Comparison of ENCODE assay signal across 9 mouse cellular contexts in genomic region chr17:28517441-28517955, GRCm38 (mm10). TPM values are rescaled to one million over a fixed set of nuclear protein-coding genes. Genes with fewer than 3 reads are reported as not detected.
DNase-seq lines count a peak whose midpoint lies in the region; ATAC-seq and TF ChIP-seq lines count a peak whose summit lies in the region.
"Had no signal": no experiment of that assay in that cellular context is flagged by ENCODE, and none has a peak within 500 bp of the region (broad histone marks: within the 10 kb centered on the region; RNA-seq: fewer than 3 reads in every experiment).

TSS of gene Fkbp5 (minus strand) at chr17:28517527.

- peak; percentile 71 for DNase-seq in MEL (ENCODE audit: low read depth, low spot score)
- peak; percentile 92 for DNase-seq in gastrocnemius, adult 2 months
- DNase-seq in left cerebral cortex, adult 8-10 months (ENCODE audit: low spot score in 2 of 2) = no peak
- DNase-seq in lung, postnatal 36 days = peak; percentile 87
- peak; percentile 85 for DNase-seq in retina, postnatal 1 day
- no peak for DNase-seq in B cell, adult 2 months

- TF ChIP-seq CTCF in MEL (IDR thresholded peaks at IDR 0.05 in 2 of 3, conservative IDR thresholded peaks at IDR 0.05 in 1 of 3; ENCODE audit: control insufficient read depth in 1 of 3, insufficient read depth in 1 of 3, low read depth in 2 of 3, low read length in 3 of 3, poor library complexity in 1 of 3, severe bottlenecking in 1 of 3) = no peak
- TF ChIP-seq CTCF in bone marrow macrophage, adult 2 months (IDR thresholded peaks at IDR 0.05; ENCODE audit: low read depth, low read length) = no peak
- TF ChIP-seq CTCF in gastrocnemius, adult 2 months (IDR thresholded peaks at IDR 0.05) = no peak

- no peak for TF ChIP-seq RAD21 in MEL (IDR thresholded peaks at IDR 0.05; ENCODE audit: low read depth, low read length)

- no peak for TF ChIP-seq EP300 in MEL (IDR thresholded peaks at IDR 0.05; ENCODE audit: low read depth in 1 of 2, low read length in 2 of 2)

- H3K9ac ChIP-seq in MEL (ENCODE audit: control insufficient read depth, low read depth, low read length, poor library complexity, severe bottlenecking) = peak within 1 kb of the TSS; percentile 75
- H3K9ac ChIP-seq in hindbrain, embryonic 12.5 days = peak within 1 kb of the TSS; percentile 61

- peak within 1 kb of the TSS; percentile 80 for H3K4me2 ChIP-seq in hindbrain, embryonic 12.5 days (replicated peaks)

- H3K9me3 ChIP-seq in MEL (replicated peaks; ENCODE audit: insufficient read depth, low read length) = no peaks in the 10 kb centered on the region
- no peaks in the 10 kb centered on the region for H3K9me3 ChIP-seq in hindbrain, embryonic 12.5 days (replicated peaks)

- peak within 1 kb of the TSS; percentile 52 to 87 for H3K4me3 ChIP-seq in MEL (ENCODE audit: control insufficient read depth in 1 of 2, insufficient read depth in 1 of 2, low read depth in 2 of 2, low read length in 2 of 2)
- H3K4me3 ChIP-seq in bone marrow macrophage, adult 2 months (ENCODE audit: insufficient read depth, low read length) = peak within 1 kb of the TSS; percentile 56
- peak within 1 kb of the TSS; percentile 73 for H3K4me3 ChIP-seq in gastrocnemius, adult 2 months
- H3K4me3 ChIP-seq in hindbrain, embryonic 12.5 days = peak within 1 kb of the TSS; percentile 44
- H3K4me3 ChIP-seq: erythroblast, embryonic 14.5 days had no signal

- WGBS in hindbrain, embryonic 12.5 days = 3% methylated on average over 16 of the region's 16 CpGs

- ATAC-seq in hindbrain, embryonic 12.5 days (ENCODE audit: low FRiP score) = peak; percentile 26

- TF ChIP-seq POLR2A in MEL (IDR thresholded peaks at IDR 0.05; ENCODE audit: control insufficient read depth in 1 of 2, insufficient read depth in 1 of 2, low read depth in 1 of 2, low read length in 2 of 2, poor library complexity in 1 of 2) = no peak
- TF ChIP-seq POLR2A in bone marrow macrophage, adult 2 months (IDR thresholded peaks at IDR 0.05; ENCODE audit: borderline replicate concordance, low read depth, low read length) = no peak

- H3K79me2 ChIP-seq in MEL (ENCODE audit: control insufficient read depth, insufficient read depth, low read length, poor library complexity) = no peaks in the 10 kb centered on the region; the same call in 1 of the 2 replicates

- H3K27ac ChIP-seq in MEL (ENCODE audit: control insufficient read depth, low read depth, low read length) = peak within 1 kb of the TSS; percentile 89
- no peak within 1 kb of the TSS for H3K27ac ChIP-seq in bone marrow macrophage, adult 2 months (ENCODE audit: insufficient read depth, low read depth, low read length)
- peak within 1 kb of the TSS; percentile 99 for H3K27ac ChIP-seq in gastrocnemius, adult 2 months
- H3K27ac ChIP-seq in hindbrain, embryonic 12.5 days = peak within 1 kb of the TSS; percentile 82

- H3K4me1 ChIP-seq in MEL (ENCODE audit: control insufficient read depth in 1 of 2, insufficient read depth in 2 of 2, low read length in 2 of 2) = peaks cover 0 to 32% of the 10 kb centered on the region in 2 experiments; a peak in 3 of 4 replicates
- peaks cover 30% of the 10 kb centered on the region for H3K4me1 ChIP-seq in bone marrow macrophage, adult 2 months (ENCODE audit: control insufficient read depth, insufficient read depth, low read length)
- H3K4me1 ChIP-seq in hindbrain, embryonic 12.5 days = peaks cover 39% of the 10 kb centered on the region

- intact Hi-C loops in gastrocnemius, adult 2 months (cut with DNase I) = no loop called here

- H3K36me3 ChIP-seq in MEL (ENCODE audit: control insufficient read depth in 1 of 2, insufficient read depth in 2 of 2, low read length in 2 of 2) = peaks cover 0 to 14% of the 10 kb centered on the region in 2 experiments; a peak in 2 of 4 replicates
- no peaks in the 10 kb centered on the region for H3K36me3 ChIP-seq in hindbrain, embryonic 12.5 days

- no peaks in the 10 kb centered on the region for H3K27me3 ChIP-seq in MEL (ENCODE audit: control insufficient read depth in 1 of 2, insufficient read depth in 2 of 2, low read length in 2 of 2)
- H3K27me3 ChIP-seq in hindbrain, embryonic 12.5 days = peaks cover 46% of the 10 kb centered on the region

TF ChIP-seq in MEL, 35 proteins besides CTCF, POLR2A, EP300 and RAD21:
- TF ChIP-seq BHLHE40 (IDR thresholded peaks at IDR 0.05; ENCODE audit: borderline replicate concordance, low read depth, low read length) = peak; percentile 71; the same call in 1 of the 2 replicates
- TF ChIP-seq KAT2A (conservative IDR thresholded peaks at IDR 0.05; ENCODE audit: low read depth, low read length) = no peak
- TF ChIP-seq USF2 (IDR thresholded peaks at IDR 0.05; ENCODE audit: borderline replicate concordance in 1 of 2, insufficient read depth in 1 of 2, low read depth in 1 of 2, low read length in 2 of 2) = peak; percentile 17 to 31; a peak in 1 of 4 replicates
- TF ChIP-seq USF1 (IDR thresholded peaks at IDR 0.05; ENCODE audit: low read depth, low read length) = peak; percentile 87

RNA-seq across cellular contexts. Expression of gene Fkbp5, which starts in this region (rescaled TPM):
- total RNA-seq in MEL (2012; rRNA removed) = 16.5 and 16.6 TPM in 2 replicates
- 100 to 1,000 TPM in 1 of 2 experiments, 10 to 100 TPM in 1; 44.3 to 184 TPM for polyA plus RNA-seq in MEL (2012; ENCODE audit: insufficient read depth in 1 of 2, insufficient read length in 2 of 2, low read depth in 1 of 2, low replicate concordance in 2 of 2, missing spikeins in 1 of 2)
- 4.4 and 4.7 TPM in 2 replicates for polyA plus RNA-seq in bone marrow macrophage, adult 2 months (2012; ENCODE audit: insufficient read depth, insufficient read length, missing spikeins)
- total RNA-seq in gastrocnemius, adult 2 months (2021) = 100 to 1,000 TPM; 106 to 153 TPM
- polyA plus RNA-seq in hindbrain, embryonic 12.5 days (2016; fragmentation: Nextera tagmentation; extraction: Ambion mirVana) = 28.3 and 32.6 TPM in 2 replicates
- 10 to 100 TPM; 34.6 to 56.0 (median 46.5) TPM for total RNA-seq in left cerebral cortex, adult 8-10 months (2022)

Comparison
In these comparisons a context has a peak if more than half of its experiments do, and no peak if none do; other contexts are left out.
1. DNase-seq: peak in MEL (single experiment), gastrocnemius, adult 2 months (single experiment), lung, postnatal 36 days (single experiment) and retina, postnatal 1 day (single experiment); none in left cerebral cortex, adult 8-10 months (0 of 2) and B cell, adult 2 months (0 of 2).
2. Peak in every context shown above with its lines, with median percentiles within 50 percentile points of each other: H3K4me3 ChIP-seq.